Mouse (Mus musculus) adrenal gland, adult 18-20 months (tissue): ENCODE measurements around the gene Tnfsf8. TPM values are rescaled to one million over a fixed set of nuclear protein-coding genes. Genes with fewer than 3 reads are reported as not detected.

Experiments
- DNase-seq, 2 experiments: peaks; one replicate each; pipeline ENCODE4 v3.0.0; 2021 to 2022; ENCODE audit warnings: low spot score in 2 of 2
- long read RNA-seq, 2 experiments: library from polyadenylated mRNA; stranded (forward); transcript quantifications; one replicate each; pipeline ENCODE4 v2.0.0; 2021
- total RNA-seq, 2 experiments: library from RNA; stranded (reverse); gene quantifications; 1 replicate in 1 of 2; 2 replicates in 1 of 2; pipeline ENCODE4 v1.2.3; 2021

Gene Tnfsf8
- total RNA-seq: under 1 TPM in 1 of 2 experiments, not detected in 1; 0.07 TPM
- long read RNA-seq, experiment 1: 0 reads
- long read RNA-seq, experiment 2: 0 reads

DNA sequence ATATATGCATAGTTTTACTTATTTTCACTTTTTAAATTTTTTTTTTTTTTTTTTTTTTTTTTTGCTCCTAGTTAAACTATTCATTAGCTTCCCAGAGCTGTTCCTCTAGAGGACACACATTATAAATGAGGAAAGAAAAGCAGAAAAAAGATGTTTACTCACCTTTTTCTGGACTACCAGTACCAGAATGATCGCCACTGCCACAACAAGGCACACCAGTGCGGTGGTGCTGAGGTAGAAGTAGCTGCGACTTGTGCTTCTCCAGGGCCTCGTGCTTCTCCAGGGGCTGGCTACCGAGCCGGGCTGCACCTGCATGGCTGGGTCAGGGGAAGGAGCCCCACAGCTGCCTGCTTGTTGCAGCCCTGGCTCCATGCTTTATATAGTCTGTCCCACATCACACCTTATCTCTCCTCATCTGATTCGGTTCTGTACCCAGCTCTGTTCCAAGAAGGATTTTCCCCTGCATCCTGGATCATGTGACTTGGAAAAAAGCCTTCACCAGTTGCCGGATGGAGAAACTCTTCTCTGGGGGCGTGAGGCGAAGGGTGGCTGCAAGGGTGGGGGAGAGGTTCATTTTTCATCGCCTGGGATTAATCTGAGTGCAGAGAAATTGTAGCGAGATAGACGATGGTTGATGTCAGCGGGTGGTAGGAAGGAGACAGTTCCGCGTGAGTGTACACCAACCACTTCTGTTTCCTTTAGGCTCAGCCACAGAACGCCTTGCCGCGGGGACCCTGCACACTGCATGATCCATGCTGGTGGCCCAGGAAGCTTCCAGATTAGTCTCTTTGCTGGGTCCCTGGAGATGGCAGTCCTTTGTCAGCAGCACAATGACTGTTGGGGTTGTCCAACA is at the start of gene Tnfsf8:
Gene Tnfsf8, minus strand, starts transcription at position 660 of the 853 bp plus-strand sequence.
- no peak for DNase-seq

DNA sequence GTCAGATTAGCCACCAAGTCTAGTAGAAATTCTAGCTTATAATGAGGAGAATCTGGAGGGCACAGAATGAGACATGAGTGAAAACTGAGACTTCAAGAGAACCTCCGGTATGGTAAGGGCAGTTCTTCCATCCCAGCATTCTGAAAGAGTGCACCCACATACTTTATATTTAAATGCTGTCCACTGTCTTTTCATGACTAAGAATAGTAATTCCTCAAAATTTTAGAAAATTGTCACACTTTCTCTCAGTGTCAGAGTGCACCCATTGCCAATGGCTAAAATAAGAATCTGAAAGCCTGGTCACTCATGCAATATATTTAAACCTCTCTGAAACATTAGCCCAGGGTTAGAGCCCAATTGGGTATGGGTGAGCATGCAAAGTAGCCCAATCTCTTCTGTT is 47.4 kb upstream of the Tnfsf8 start:
- no peak for DNase-seq

DNA sequence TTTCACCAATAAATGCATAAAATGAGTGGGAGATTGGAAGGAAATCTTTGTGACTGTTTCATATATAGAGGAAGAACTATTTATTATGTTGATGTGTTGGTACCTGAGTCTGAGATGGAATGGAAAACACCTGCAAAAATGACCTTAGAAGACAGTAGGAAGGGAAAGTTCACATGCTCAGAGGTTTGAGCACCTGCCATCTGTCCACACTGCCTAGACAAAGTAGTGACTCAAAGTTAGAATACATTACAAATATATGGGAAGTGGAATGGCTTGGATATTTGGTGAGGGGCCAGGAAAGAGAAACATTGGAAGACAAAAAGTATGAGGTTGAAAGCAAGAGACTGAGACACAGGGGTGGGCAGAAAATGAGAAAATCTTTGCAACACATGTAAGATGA is 46.3 kb upstream of the Tnfsf8 start:
- DNase-seq: no peak

DNA sequence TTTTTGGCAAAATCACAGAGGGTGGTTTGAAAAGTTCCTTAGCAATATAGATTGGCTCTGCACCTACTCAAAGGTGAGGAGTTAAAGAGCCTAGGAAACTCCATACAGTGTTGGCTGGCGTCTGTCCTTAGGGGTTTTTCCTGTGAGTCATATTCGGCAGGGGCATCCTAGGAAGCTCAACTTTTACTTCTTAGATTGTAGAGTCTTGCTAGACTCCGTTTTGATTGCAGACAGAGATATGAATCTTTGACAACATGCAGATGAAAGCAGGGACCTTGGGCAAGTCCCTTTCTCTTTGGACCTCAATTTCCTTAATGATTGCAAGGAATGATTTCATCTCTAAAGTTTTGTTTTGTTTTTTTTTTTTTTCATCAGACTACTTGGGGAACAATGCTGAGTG is 44.9 kb upstream of the Tnfsf8 start:
- no peak for DNase-seq

DNA sequence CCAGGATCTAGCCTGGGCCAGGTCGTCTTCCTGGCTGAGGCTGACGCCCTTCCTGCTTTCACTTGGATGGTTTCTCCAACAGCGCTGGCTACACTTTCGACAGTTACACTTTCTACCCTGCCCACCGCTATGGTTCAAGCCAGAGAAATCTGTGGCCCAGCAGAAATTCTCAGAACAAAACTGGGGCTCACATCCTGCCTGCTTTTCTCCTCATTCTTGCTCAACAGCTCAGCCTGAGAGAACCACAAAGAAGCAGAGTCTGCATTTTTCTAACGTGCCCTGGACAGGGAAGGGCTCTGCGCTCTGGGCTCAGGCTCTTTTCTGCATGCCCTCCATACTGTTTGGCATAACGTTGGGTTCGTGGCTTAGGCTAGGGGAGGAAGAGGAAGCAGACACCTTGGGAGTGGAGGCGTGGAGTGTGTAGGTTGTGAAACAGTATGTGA is 38.0 kb upstream of the Tnfsf8 start:
- DNase-seq: no peak

DNA sequence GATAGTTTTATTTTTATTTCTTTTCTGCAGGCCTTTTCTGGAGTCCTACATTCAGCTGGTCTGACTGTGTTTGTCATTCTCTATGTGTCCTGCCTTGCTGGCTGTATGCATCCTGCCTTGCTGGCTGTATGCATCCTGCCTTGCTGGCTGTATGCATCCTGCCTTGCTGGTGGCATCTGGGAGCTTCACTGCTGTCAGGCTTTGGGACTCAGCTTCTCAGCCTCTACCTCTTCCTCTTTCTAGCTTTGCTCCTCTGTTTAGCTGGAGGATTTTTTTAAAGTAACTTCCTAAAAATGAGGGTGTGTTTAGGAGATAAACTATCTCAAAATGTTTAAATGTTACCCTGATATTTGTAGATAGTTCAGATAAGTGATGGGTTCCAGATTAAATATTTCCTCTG is 36.0 kb upstream of the Tnfsf8 start:
- no peak for DNase-seq

DNA sequence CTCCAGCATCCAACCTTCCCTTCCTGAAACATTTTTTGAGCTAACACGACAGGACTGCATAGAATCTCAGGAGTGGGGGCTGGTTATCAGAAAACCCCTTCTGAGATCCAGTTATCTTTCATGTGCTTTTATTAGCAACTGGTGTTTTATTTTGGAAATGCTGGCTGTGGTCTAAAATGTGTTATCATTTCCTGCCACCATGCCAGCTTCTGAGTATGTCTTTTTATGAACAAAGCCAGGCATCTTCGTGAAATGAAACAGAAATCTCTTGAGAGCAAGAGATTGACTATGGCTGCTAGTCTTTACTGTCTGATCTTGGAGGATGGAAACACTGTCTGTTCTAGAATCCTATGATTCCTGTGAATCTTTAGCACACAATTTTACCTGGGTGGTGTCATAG is 25.0 kb upstream of the Tnfsf8 start:
- DNase-seq: no peak

DNA sequence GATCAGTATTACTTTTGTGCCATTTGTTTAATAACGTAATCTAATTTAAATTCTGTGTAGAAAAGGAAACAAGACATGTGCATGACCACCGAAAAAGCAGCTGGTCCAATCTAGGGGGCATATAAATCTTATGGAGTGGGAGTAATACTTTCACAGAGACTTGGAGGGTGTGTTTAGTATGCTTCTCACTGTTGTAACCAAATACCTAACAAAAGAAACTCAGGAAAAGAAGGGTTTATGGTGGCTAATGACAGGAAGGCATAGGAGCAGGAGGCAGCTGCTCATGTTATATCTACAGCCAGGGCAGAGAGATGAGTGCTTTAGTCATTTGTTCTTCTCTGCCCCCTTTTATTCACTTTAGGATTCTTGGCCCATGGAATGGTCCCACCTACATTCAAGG is 15.6 kb upstream of the Tnfsf8 start:
- DNase-seq: no peak

DNA sequence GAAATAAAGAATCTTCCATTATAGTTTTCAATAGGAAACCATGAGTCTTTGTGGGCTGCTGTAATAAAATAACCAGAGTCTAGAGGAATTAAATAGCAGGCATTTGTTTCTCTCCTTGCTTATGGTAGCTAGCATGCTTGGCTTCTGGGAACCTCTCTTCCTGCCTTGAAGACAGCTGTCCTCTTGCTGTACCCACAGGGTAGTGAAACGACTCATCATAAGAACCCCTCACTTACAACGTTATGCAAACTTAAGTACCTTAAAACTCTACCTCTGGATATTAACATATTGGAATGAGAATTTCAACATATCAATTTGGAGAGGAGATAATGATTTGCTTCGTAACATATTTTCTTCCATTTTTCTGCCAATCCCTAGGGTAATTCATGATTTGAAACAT is 14.3 kb upstream of the Tnfsf8 start:
- no peak for DNase-seq

DNA sequence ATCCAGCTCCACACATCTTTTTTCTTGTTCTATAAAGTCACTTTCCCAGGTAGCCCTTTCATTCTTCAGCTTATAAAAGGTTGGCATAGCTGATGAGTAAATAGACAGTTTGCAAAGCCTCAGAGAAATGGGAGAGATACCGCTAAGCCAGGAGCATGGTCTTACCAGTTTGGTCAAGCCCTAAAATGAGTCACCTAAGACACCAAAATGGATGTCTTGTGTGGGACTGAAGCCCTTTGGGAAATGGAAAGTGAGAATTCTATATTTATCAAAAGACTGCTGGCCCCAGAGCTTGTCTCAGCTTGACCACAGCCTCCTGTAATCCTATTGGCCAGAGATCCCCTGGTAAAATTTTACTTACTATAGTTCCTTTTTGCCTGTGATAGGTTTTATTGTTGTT is 9.5 kb upstream of the Tnfsf8 start:
- DNase-seq: no peak

DNA sequence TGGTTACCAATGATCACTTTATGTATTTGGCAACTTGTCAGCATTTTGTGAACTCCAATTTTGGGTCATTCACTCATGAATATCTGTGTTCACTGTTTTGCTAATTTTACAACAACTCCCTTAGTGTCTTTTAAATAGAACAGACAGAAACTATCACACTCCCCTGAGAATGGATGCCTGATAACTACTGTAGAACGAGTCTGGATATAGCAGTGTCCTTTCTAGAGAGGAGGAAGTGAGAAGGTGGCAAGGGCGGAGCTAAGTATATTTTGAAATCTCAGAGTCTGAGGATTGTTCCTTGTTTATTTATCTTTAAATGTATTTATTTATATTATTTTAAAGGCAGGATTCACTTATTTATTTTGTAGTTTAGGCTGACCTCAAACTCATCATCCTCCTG is 7.6 kb upstream of the Tnfsf8 start:
- no peak for DNase-seq

DNA sequence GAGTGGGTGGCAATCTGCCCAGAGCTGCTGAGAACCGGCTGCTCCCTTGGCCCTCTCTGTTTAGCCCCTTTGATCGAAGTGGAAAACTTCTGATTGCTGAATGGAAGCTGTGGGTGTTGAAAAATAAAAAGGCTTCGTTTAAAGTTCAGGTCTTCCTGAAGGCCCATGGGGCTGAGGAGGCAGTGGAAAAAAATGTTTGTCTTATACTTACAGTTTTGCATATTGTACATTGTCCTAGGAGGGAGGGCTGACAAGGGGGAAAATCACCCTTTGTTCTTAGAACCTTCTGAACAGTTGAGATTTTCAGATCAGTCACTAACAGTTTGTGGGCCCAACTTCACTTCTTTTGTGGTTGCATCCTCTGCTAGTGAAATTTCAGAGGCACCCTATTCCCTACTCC is 1.8 kb upstream of the Tnfsf8 start:
- DNase-seq: no peak

DNA sequence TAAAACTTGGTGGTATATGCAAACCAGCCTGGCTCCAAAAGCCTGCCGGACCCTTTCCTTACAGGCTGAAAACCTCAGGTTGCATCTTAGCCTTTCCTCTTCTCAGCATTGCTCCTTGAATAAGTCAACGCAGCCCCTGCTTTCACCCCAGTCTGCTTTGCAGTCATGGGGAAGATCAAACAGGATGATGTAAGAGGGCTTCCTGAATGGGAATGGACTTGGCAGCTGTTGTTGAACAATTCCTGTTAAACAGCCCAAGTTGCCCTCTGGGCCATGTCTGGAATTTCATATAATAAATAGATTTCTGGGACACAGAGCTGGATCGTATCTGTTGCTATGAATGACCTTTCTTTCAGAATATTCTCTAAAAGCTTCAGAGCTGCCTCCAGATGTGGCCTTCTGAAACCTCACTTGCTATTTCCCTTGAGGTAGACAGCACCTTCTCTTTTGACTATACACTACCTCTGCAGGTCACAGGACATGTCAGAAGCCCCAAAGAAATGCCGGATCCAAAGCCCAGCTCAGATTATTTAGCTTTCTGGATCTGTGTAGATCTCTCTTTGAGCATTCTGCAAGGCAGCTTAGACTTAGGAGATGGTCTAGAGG is 1.0 kb upstream of the Tnfsf8 start:
- no peak for DNase-seq

DNA sequence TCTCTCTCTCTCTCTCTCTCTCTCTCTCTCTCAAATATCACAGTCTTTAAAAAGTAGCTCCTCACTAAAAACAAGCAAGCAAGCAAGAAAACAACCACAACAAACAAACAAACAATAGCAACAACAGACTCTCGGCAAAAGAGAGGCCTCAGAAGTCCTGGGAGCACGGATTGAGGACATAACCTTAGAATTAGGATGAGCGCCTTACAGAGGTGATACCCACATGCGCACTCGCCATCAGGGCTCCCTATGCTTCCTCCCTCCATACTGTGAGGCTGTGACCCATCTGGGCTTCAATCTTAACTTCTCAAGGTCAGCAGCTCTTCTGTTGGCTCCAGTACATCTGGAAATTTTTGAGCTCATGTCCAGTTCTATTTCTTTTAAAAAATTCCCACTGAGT is 911 bp downstream of the Tnfsf8 start:
- DNase-seq: no peak

DNA sequence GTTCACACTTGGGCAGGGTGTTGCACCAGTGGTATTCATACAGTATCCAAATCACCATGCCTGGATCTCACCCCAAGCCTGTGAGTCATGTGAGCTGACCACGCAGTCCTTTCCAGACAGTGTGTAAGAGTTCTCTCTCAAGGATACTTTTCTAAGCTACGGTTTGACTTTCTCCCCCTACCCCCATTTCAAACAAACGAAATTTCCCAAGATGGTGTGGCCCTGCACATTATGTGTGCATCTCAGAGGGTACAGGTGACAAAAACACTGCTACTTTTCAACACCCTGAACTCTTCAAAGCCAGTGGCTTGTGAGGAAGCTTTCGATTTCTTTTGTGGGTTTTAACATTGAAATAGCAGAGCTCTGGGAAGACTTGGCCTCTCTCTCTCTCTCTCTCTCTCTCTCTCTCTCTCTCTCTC is 1.4 kb downstream of the Tnfsf8 start:
- no peak for DNase-seq

DNA sequence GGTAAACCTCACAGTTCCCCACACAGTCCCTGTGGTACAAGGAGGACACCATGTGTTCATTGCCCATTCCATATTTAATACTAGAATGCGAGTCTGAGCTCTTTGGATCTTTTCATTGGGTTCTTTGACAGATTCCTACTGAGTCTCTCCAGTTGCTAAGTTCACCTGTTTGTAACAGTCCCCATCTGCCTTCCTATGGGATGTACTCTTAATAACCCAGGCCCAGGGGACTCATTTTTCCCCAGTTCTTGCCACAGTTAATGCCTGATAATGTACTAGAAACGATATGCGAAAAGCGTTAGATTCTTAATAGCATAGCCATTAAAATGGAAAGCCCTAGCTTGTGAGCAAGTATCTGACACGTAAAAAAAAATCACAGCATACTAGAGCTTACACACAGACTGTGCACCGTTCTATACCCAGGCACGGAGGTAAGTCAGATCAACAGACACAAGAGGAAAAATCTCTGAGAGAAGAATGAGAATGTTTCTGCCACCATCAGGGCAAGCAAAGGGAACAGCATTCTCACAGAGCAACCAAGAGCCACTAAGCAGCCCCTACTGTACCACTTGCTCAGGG is 2.4 kb downstream of the Tnfsf8 start:
- no peak for DNase-seq

DNA sequence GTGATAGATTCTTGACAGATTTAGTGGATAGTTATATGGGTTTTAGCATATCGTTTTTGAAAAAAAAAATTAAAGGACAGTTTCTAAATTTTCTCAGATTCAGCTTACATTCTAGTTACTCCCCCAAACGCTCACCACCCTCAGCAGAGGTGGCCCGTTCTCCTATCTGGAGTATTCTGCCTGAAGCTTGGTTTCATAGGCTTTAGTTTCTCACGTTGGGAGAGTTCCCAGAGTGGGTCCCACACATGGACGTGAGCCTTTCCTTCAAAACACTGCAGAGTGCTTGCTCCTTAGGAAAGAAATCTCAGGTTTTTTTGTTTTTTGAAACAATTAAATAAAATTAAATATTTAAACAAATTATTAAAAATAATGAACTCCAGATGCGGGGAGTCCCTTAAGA is 4.4 kb downstream of the Tnfsf8 start:
- DNase-seq: no peak

DNA sequence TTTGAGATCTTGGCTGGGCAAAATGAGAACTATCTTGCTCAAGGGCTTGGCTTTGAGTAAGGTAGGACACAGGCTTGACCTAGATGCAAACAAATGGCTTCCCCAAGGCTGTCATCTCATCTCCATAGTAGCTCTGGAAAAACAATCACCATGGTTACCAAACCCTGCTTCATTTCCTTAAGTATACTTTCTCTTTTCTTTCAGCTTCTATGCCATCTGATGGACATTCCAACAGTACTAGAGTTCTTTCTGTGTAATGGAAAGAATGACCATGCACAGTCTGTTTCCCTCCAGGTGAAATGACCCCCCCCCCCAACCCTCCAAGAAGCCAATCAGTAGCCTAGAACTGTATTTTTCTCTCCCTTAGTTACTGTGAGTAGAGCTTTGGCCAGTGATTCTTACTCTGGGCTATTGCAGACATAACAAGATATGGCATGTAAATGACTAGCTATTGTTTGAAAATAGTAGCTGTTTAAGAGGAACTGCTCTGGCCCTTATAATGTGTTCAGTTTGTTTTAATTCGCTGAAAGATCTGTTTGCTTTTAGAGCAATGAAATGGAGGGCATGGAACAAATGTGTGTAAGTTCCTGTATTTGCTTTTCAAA is 7.3 kb downstream of the Tnfsf8 start:
- DNase-seq: no peak

DNA sequence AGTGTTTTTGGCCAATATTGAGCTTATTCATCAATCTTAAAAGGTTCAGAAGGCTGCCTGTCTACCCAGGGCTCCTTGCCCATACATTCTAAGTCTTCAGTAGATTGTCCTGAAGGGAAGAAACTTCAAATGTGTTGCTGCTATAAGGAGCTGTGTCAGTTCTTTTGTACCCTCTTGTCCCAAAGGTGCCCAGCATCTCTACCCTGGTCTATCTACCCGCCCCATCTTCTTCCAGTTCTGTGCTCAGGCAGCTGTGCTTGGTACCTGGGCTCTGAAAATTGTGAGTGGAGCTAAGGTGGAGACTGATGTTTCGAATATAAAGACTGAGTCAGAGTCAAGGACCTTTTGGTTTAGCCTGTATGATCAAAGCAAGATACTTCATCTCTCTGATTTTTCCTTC is 11.1 kb downstream of the Tnfsf8 start:
- no peak for DNase-seq

DNA sequence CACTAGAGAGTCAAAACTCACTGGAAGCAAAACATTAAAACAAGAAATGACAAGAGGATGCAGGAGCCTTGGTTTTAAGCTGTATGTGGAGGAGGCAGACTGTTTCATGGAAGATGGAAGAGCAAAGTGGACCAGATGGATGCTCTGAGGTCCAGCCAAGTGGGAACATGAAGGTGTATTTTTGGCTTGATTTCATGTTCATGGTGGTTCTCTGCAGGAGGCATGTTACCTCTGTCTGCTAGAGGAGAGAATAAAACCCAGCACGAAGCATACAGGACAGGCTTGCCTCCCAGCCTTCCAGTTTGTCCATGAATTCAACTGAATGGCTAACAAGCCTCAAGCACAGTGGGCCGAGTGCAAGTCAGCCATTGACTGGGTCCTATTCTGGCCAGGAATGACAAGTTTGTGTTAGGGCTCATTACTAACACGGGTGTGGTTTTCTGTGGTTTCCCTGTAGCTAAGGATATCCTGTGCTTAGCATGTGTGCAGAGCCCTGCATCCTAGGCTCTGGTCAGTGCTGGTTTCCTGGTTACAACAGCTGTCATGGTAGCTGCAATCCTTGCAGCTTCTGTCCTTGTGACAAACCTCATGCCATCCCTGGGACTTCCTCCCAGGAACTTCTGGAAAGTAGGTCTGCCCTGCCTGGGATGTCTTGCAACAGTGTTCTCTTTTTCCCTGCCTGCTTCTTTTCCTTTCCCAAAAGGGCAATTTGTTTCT is 14.1 kb downstream of the Tnfsf8 start:
- no peak for DNase-seq

DNA sequence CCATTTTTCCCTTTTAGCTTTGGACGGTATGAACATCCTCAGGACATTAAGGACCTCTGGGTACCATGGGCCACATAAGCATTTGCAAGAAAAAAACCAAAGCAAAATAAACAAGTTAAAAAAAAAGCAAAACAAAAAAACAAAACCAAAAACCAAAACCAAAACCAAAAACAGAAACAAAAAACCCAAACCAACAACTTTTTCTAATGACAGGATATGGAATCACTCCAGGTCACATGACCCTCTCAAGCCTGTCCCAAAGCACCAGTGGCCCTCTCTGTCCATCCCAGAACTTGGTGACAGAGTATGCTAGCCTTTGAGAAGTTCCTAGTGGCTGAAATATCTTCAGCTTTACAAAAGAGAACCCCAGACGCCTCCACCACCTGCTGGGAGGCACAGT is 15.4 kb downstream of the Tnfsf8 start:
- no peak for DNase-seq
